11 mouse cellular contexts compared by ENCODE assay signal in the genomic region with DNA sequence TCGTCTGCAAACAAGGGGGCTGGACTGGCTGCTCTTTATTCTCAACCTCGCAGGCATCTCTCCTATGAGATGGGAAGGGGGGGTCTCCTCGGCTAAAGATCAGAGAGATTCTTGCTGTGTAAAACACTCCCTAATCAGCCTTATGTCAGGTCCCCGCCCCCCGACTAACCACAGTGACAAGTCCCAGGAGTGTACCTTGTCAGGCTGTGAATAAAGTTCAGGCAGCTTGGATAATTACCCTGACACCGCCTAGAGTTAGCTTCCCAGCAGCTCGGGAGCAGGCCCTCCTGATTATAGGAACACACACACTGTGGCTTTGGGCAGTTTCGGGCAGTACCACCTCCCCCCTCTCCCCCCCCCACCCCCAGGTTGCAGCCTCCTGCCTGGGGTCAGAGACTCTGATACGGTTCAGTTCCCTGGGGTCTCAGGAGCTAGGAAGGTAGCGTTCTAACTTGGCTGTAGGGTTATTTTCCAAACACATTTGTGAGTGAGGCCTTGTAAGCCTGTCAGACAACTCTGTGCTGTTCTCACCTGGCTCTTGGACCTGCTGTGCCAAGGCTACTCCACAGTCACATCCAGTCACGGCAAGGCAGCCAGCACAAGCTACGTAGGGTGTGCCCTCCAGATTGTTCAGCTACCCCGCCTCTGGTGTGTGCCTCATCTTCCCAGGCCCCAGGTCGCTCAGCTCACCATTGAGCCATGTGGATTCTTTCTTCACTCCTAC.
A peak's percentile ranks its signal among the peaks of the same experiment; 100 is the strongest.
DNase-seq lines count a peak whose midpoint lies in the region; ATAC-seq lines count a peak whose summit lies in the region.
"Had no signal": no experiment of that assay in that cellular context is flagged by ENCODE, and none has a peak within 500 bp of the region (broad histone marks: within the 10 kb centered on the region; RNA-seq: fewer than 3 reads in every experiment).

No protein-coding gene starts in this region.

- peak overlapping the region; percentile 70 for H3K27ac ChIP-seq in hindbrain, embryonic 10.5 days
- no peak overlapping the region; the same call in 1 of the 2 replicates for H3K27ac ChIP-seq in hindbrain, embryonic 16.5 days (ENCODE audit: low read depth, low read length)
- peak overlapping the region; percentile 65; the same call in 1 of the 2 replicates for H3K27ac ChIP-seq in embryonic facial prominence, embryonic 15.5 days (replicated peaks)
- H3K27ac ChIP-seq in intestine, embryonic 16.5 days (ENCODE audit: low read length) = peak overlapping the region; percentile 78
- H3K27ac ChIP-seq: liver, embryonic 13.5 days had no signal

- H3K9ac ChIP-seq in hindbrain, embryonic 16.5 days (ENCODE audit: low read depth, low read length) = no peak overlapping the region
- no peak overlapping the region for H3K9ac ChIP-seq in embryonic facial prominence, embryonic 15.5 days
- H3K9ac ChIP-seq in intestine, embryonic 16.5 days (ENCODE audit: low read depth, low read length) = no peak overlapping the region; the same call in 1 of the 2 replicates
- H3K9ac ChIP-seq: liver, embryonic 13.5 days had no signal

- H3K4me3 ChIP-seq in hindbrain, embryonic 10.5 days = no peak overlapping the region
- H3K4me3 ChIP-seq in hindbrain, embryonic 16.5 days (ENCODE audit: low read length) = no peak overlapping the region
- no peak overlapping the region for H3K4me3 ChIP-seq in embryonic facial prominence, embryonic 15.5 days (replicated peaks)
- H3K4me3 ChIP-seq in intestine, embryonic 16.5 days (ENCODE audit: low read length) = no peak overlapping the region
- H3K4me3 ChIP-seq: liver, embryonic 13.5 days had no signal

- peaks cover 67% of the 10 kb centered on the region for H3K4me1 ChIP-seq in hindbrain, embryonic 10.5 days (replicated peaks)
- H3K4me1 ChIP-seq in hindbrain, embryonic 16.5 days (ENCODE audit: control insufficient read depth, insufficient read depth, low read depth, low read length) = peaks cover 29% of the 10 kb centered on the region
- H3K4me1 ChIP-seq in embryonic facial prominence, embryonic 15.5 days = peaks cover 52% of the 10 kb centered on the region
- H3K4me1 ChIP-seq in intestine, embryonic 16.5 days (ENCODE audit: control insufficient read depth, insufficient read depth, low read length) = peaks cover 23% of the 10 kb centered on the region
- H3K4me1 ChIP-seq: liver, embryonic 13.5 days had no signal

- WGBS in hindbrain, embryonic 10.5 days = 19% methylated on average over 14 of the region's 14 CpGs
- WGBS in hindbrain, embryonic 16.5 days = 32% methylated on average over 13 of the region's 14 CpGs
- WGBS in embryonic facial prominence, embryonic 15.5 days = 37% methylated on average over 14 of the region's 14 CpGs
- WGBS in intestine, embryonic 16.5 days = 35% methylated on average over 14 of the region's 14 CpGs

- no peaks in the 10 kb centered on the region for H3K36me3 ChIP-seq in hindbrain, embryonic 10.5 days
- no peaks in the 10 kb centered on the region for H3K36me3 ChIP-seq in hindbrain, embryonic 16.5 days (ENCODE audit: control insufficient read depth, insufficient read depth, low read length)
- H3K36me3 ChIP-seq in embryonic facial prominence, embryonic 15.5 days = no peaks in the 10 kb centered on the region
- H3K36me3 ChIP-seq in intestine, embryonic 16.5 days (ENCODE audit: control insufficient read depth, insufficient read depth, low read length) = no peaks in the 10 kb centered on the region
- H3K36me3 ChIP-seq: liver, embryonic 13.5 days had no signal

- H3K27me3 ChIP-seq in hindbrain, embryonic 10.5 days (ENCODE audit: insufficient read depth, poor library complexity, severe bottlenecking) = peaks cover 51% of the 10 kb centered on the region
- H3K27me3 ChIP-seq in hindbrain, embryonic 16.5 days (replicated peaks; ENCODE audit: control insufficient read depth, insufficient read depth, low read length) = no peaks in the 10 kb centered on the region
- H3K27me3 ChIP-seq in embryonic facial prominence, embryonic 15.5 days = no peaks in the 10 kb centered on the region
- no peaks in the 10 kb centered on the region for H3K27me3 ChIP-seq in intestine, embryonic 16.5 days (replicated peaks; ENCODE audit: control insufficient read depth, insufficient read depth, low read length)
- H3K27me3 ChIP-seq: liver, embryonic 13.5 days had no signal

- no peaks in the 10 kb centered on the region for H3K9me3 ChIP-seq in hindbrain, embryonic 10.5 days
- no peaks in the 10 kb centered on the region for H3K9me3 ChIP-seq in hindbrain, embryonic 16.5 days (ENCODE audit: control insufficient read depth, low read length)
- no peaks in the 10 kb centered on the region for H3K9me3 ChIP-seq in embryonic facial prominence, embryonic 15.5 days (replicated peaks)
- H3K9me3 ChIP-seq in intestine, embryonic 16.5 days (ENCODE audit: control insufficient read depth, low read length) = no peaks in the 10 kb centered on the region
- H3K9me3 ChIP-seq: liver, embryonic 13.5 days had no signal

- ATAC-seq in hindbrain, embryonic 16.5 days = no peak
- ATAC-seq in embryonic facial prominence, embryonic 15.5 days (ENCODE audit: insufficient number of reproducible peaks, low FRiP score, low TSS enrichment, low read depth) = no peak; the same call in 1 of the 2 replicates
- ATAC-seq in intestine, embryonic 16.5 days = peak; percentile 72

- no peak overlapping the region for H3K4me2 ChIP-seq in hindbrain, embryonic 16.5 days (ENCODE audit: low read length)
- H3K4me2 ChIP-seq in embryonic facial prominence, embryonic 15.5 days (replicated peaks) = no peak overlapping the region
- H3K4me2 ChIP-seq in intestine, embryonic 16.5 days (ENCODE audit: low read depth, low read length) = no peak overlapping the region
- H3K4me2 ChIP-seq: liver, embryonic 13.5 days had no signal

- DNase-seq in hindbrain, embryonic 10.5 days (ENCODE audit: low spot score) = peak; percentile 54
- peak; percentile 55 for DNase-seq in neural tube, embryonic 10.5 days (ENCODE audit: extremely low spot score, low spot score)
- DNase-seq in ovary, adult 18-20 months (ENCODE audit: low spot score) = no peak
- no peak for DNase-seq in spleen, postnatal 14 days (ENCODE audit: low spot score in 2 of 2)
- no peak for DNase-seq in right cerebral cortex, postnatal 25 days
- DNase-seq: B cell, adult 2 months; cerebellum, adult 8-10 months; liver, embryonic 13.5 days had no signal

Comparison
In these comparisons a context has a peak if more than half of its experiments do, and no peak if none do; other contexts are left out.
1. DNase-seq: peak in hindbrain, embryonic 10.5 days (single experiment) and neural tube, embryonic 10.5 days (single experiment); none in ovary, adult 18-20 months (single experiment), spleen, postnatal 14 days (0 of 2) and right cerebral cortex, postnatal 25 days (single experiment).